Mouse (Mus musculus) forelimb bud, embryonic 11.5 days (tissue): ENCODE data around the gene Trabd.

Source experiments
- DNase-seq: peaks from one replicate; pipeline ENCODE4 v3.0.0-alpha.2; 2012; ENCODE audit warnings: low read depth, low spot score

The Trabd gene

DNA sequence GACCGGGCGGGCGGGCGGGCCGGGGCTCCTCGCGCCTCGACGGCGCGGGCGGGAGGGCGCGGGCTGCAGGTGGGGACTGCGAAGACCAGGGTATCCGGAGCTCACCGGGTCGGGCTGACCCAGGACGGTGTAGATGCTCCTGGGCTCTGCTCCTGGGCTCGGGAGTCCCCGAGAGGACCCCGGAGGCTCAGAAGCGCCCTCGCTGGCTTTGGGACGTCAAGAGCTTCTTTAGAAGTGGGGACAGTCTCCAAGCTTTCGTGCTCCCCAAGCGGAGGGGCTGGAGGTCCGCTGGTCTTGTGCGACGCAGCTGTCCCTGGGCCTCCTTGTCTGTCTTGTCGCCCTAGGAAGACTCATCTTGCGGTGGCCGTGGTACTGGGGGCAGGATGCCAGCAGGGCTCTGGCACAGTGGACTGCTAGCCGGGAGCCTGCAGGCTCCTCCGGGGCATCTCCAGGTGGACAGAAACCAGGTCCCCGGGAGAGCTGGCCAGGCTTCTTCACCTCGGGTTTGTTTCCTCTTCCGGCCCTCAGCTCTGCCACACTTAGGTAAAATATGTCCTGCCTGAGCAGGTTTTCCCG is 1.3 kb downstream of the Trabd start:
- no peak for DNase-seq

DNA sequence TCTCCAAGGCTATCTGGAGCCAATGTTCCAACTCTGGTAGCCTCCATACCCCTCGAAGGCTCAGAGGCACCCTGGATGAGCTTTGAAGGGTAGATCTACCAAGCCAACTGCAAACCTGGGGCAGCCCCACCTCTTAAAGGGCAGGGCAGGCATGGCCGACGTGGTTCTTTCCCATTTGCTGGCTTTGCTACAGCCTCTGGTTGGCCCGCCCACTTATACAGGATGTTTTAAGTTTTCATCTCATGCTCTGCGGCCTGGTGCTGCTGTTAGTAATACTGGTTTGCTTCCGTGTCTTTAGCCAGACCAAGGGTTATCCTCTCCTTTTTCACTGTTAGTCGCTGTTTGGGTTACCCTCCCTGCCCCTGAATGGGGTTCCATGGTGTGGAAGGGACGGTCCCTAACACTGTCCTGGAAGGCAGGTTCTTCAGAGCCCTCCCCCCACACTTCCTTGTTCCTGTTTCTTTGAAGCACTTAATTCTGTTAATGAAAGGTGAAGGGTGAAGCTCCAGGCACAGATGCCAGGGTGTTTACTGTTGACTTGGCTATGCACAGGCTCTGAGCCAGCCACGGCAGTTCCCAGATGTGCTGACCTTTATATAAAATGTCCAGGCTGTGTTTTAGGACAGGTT is 3.4 kb downstream of the Trabd start:
- DNase-seq = no peak

DNA sequence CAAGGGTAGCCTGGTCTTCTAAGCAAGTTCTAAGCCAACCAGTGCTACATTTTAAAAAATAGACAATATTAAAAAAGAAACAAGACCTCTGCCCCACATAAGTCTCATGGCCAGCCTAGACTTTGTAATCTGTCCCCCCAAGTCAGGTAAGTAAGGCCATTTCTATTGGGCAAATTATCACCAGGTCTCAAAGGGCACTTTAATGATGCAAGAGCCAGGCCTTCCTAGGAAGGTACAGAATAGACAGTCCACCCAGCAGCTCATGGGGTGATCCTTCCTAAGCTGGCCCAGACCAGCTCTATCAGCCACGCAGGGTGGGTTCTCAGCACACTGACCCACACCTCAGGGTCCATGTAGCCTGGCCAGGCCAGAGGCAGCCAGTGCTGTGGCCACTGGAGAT is 9.0 kb downstream of the Trabd start:
- no peak for DNase-seq

DNA sequence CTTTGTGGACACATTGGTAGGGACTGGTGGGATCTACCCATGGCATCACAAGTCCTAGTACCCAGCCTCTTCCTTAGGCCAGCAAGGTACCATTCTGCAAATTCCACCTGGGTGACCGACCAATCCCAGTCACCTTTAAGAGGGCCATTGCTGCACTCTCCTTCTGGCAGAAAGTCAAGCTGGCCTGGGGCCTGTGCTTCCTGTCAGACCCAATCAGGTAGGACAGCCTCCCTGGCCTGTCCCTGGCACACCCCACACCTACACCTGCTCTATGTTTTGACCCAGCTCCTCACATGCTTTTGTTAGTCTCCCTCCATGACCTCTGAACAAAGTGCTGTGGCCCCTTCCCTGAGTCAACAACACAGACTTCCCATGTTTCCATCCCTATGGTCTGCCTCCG is 9.9 kb downstream of the Trabd start:
- DNase-seq = no peak

DNA sequence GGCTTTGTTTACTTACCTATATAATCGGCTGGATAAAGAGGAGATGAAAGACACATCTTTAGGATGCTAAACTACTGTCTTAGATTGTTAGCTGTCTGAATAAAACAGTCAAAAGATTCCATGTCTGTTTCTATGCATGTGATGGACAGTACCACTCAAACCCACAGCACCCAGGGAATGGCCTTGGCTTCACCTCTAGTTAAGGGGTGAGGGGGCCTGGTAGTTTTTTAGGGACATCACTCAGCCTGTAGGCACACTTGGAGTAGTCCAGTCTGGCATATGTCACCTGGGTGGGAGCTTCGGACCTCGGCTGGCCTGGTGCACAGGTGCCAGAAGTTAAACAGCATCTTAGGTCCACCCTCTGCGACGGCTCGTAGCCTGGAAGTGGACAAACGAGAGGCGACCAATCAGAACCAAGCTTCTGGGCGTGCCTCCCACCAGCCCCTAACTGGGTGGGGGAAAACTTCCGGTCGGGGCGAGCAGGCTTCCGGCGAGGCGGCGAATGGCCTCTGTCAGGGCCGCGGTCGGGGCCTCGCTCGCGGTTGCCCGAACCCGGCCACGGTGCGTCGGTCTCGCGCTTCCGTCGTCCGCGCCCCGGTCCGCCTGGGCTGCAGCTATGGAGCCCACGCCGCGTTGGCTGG is 13.8 kb downstream of the Trabd start, which contains the start of gene Selenoo:
Selenoo (plus strand) TSS at position 478 of the 641 bp plus-strand sequence.
- DNase-seq = peak; percentile 91

DNA sequence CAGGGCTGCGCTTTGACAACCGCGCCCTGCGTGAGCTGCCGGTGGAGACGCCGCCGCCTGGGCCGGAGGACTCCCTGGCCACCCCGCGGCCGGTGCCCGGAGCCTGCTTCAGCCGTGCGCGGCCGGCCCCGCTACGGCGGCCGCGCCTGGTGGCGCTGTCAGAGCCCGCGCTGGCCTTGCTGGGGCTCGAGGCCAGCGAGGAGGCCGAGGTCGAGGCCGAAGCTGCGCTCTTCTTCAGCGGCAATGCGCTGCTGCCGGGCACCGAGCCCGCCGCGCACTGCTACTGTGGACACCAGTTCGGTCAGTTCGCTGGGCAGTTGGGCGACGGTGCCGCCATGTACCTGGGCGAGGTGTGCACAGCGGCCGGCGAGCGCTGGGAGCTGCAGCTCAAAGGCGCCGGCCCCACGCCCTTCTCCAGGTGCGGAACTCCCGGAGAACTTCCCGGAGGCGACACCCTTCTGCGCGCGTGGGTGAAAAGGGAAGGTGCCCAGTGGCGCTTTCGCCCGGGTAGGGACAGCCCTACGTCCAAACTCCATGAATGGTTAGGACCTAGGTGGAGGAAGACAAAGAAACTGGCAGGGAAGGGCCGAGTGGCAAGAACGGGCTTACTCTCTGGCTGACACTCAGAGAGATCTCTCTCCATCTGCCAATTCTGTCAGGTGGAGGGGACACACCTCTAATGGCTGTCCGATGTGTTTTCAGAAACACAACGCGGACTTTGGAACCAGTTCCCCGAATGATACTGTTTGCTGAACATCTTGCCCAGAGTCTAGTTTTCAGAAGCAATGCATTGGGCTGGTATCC is 14.5 kb downstream of the Trabd start:
- DNase-seq = no peak

DNA sequence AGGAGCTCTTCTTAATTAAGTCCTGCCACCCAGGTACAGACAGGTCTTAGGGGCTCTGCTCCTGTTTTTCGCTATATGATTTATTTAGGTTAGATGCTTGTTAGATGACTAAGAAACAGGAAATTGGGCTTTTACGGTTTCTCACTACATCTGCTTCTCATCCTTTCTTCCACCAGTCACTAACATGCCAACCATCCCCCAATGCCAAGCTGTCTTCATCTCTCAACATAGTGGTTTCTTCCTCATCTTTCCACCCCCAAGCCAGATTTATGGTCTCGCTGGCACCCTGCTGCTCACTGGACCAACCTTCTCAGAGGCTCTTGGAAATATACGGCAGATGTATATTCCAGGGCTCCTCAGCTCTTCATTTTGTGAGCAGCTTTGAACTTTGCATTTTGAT is 15.7 kb downstream of the Trabd start:
- no peak for DNase-seq

DNA sequence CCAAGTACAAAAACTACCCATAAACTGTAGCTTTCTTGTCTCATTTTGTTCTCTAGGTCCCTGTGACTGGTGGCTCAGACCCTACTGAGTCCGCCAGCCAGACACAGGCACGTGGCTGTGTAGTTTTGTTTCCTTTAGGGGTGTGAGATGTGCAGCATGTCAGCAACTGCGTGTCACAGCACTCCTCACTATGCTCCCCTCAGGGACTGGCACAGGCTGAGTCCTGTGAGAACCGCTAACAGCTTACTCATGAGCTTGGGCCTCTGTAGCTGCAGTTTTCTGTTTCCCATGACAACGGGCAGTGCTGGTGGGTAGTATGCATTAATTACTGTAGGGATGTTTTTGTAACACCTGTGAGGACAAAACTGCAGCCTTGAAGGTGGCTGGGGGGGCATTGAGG is 17.3 kb downstream of the Trabd start:
- DNase-seq = no peak

DNA sequence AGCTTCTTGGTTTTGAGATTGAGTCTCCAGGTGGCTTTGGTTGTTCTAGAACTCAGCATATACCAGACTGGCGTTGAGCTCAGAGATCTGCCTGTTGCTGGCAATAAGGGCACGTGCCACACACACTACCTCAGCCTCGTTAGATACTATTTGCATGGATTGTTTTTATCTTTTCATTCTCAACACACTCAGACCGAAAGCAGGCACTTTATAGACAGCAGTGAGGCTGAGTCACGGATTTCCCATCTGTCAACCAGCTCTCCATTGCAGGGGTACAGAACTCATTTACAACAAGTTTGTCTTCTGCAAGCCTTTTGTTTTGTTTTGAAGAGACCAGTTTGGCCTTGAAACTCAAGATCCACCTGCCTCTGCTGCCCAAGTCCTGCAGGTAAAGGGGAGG is 22.5 kb downstream of the Trabd start:
- DNase-seq = no peak

DNA sequence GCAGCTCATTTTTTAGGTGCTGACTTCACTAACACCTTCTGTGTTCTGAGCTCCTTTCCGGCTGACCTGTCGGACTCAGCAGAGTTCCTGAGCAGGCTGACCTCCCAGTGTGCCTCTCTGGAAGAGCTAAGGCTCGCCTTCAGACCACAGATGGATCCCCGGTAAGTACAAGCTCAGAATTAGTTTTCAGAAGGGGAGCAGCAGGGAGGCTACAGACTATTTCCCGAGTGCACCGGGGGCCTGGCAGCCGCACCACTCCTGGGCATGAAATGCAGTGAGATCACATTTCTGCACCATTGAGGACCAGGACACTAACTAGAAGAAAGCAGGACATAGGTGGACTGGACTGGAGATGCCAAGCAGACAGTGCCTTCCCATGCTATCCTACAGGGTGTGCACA is 23.7 kb downstream of the Trabd start:
- DNase-seq = no peak

DNA sequence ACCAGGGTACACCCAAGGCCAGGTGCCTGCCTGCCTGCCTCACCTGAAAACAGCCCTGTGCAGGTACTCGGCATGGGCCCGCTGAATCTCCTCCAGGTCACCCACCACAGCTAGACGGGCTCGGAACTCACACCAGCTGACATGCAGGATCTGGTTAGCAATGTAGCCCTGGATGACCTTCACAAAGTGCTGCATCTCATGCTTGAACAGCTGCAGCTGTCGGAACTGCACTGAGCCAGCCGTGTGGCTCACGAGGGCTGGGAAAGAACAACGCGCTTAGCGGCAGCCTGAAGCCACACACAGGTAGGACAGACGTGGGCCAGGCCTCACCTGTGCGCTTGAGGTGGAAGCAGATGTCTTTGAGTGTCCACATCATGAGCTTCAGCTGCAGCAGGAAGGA is 25.9 kb downstream of the Trabd start:
- no peak for DNase-seq

DNA sequence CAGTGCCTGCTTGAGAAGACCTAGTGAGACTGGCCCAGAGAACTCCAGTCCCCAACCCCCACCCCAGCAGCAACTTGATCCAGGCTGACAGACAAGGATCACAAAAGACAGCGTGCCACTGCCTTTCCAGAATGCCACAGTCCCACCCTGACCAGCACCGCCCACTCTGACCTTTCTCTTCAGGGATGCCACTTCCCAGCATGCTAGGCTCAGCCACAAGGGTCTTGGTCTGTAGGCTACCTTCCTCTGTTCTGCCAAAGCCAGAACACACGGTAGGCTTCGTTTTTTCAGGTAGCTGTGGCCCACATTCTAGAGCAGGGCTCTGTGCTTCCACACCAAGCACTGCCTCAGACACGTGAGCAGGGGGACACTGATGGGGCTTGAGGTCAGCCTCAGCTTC is 27.7 kb downstream of the Trabd start:
- DNase-seq = no peak

DNA sequence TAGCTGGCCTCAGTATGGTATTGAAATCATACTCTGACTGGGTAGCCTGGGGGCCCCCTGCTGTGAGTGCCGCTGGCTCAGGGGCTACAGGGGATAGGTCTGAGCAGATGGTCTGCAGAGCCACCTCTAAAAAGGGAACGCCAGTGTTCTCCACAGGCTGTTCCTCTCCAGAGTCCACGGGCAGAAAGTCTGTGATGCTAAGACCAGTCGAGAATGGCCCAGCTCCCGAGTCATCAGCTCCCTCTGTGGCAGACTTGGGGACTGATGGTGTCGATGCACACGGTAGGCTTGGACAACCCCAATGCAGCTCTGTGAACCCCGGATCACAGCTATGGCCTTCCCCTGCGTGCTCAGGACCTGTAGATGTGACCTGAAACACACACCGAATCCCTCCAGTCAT is 29.0 kb downstream of the Trabd start:
- no peak for DNase-seq

DNA sequence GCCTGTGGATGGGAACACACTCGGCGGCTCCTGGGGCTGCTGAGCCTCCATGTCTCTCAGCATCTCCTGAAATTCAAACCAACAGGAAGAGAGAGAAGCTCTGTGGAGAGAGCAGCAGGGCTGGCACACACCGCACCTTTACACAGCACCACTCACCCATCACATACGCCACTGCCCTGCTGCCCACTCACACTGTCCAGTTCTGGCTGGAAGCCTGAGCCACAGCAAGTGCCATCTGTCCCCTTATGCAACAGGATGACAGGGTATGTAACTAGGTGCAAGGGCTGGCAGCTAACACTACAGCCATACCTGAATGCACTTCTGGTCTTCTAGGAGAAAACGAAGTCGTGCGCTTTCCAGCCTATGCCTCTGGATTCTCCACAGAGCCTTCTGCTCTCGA is 29.5 kb downstream of the Trabd start:
- no peak for DNase-seq

DNA sequence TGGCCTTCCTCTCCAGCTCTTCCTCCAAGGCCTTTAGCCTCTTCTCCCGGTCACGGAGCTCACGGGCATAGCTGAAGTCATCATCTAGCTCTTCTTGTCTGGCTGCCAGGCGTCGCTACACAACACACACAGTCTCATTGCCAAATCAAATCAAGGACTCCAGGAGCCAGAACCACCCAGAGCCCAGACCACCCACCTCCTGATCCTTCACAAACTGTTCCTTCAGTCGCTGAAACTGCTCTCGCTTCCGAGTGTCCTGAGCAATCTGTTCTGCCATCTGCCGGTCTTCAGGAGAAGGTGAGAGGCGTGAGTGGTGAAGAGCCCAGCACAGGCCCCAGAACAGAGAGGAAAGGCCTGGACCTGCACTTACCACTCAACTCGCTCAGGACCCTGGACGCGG is 31.1 kb downstream of the Trabd start:
- no peak for DNase-seq

DNA sequence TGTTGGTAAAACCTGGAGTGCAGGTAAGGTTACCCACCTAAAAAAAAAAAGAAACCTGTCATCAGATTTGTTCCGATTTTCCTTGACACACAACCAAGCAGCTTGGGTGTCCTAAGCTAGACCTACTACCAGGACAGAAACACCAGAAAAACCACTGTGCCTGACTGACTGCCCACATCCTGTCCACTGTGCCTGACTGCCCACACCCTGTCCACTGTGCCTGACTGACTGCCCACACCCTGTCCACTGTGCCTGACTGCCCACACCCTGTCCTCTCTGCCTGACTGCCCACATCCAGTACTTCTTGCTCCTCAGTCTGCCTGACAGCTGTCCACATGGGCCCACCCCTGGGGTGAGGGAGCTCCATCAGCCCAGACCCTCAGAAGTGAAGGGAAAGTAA is 32.1 kb downstream of the Trabd start:
- DNase-seq = no peak

DNA sequence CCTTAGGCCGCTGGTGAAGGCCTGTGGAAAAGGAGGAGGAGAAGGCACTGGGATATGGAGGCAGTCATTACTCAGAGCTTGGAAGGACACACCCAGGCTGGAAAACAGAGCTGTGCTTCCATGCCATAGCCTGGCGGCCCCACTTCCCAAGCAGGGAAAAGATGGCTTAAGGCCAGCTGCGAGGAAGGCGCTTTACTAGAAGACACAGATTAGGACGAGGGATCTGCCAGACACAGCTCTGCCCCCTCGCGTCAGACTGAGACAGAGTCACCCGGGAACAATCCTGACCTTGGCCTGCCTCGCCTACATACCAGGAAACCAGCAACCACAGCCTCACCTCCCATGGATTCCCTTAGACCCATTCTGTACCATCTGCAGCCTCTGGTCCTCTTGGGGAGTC is 35.2 kb downstream of the Trabd start:
- DNase-seq = no peak

DNA sequence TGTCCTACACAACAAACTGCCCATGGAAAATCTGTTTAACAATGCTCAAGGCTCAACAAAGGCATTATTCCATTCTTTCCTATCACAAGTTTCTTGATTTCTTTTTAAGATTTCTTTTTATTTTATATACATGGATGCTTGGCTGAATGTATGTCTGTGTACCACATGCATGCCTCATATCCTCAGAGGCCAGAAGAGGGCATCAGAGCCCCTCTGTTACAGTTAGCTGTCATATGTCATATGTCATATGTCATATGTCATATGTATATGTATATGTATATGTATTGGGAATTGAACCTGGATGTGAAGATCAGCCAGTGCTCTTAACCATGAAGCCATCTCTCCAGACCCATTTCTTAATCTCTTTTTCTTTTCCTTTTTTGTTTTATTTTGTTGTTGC is 43.1 kb downstream of the Trabd start:
- no peak for DNase-seq

DNA sequence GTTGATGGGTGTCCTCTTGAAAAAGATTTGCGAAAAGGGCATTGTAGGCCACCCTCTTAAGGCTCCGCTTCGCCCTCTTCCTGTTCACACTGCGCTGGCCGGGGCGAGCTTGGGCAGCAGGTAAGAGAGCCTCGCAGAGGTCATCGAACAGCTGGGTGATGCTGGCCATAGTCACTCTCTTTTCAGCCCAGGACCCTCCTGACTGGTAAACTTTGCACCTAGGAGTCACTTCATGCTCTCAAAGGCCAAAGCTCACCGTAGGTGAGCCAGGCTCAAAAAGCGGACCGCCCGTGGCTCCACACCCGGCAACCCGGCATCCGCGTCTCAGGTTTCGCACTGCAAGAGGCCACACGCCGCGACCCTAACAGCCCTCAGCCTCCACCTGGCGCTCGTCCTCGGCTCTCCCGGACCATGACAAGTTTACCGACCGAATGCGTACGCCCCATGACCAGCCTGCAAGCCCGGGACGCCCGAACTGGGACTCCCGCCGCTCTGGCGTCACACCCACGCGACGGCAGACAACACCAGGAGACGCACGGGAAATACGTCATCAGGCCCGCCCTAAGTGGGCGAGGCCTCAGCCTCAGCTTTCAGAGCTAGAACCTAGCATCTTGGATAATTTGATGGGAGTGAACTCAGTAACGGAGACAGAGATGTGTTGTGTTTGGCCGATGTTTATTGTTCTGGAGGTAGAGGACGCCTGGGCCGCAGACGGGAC is 47.9 kb downstream of the Trabd start, which contains the start of gene Tubgcp6:
Tubgcp6 (minus strand) TSS at position 464 of the 718 bp plus-strand sequence.
- DNase-seq = peak; percentile 95

DNA sequence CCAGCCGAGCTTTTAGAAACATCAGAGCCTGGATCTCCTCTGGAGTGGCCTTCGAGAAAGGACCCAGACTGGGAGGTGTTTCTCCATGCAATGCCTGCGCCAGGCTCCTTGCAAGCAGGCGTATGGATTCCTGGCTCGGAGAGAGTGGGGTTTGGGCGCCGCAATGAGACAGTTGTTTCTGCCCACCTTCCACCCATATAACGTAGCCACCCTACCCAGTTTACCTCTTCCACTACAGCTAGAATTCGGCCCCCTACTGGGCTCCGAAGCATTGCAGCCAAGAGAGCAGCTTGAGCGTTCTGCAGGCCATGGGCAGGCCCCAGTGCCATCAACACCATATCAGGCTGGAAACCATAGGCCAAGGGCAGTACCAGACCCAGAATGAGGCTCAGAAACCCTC is 48.7 kb downstream of the Trabd start:
- no peak for DNase-seq

DNA sequence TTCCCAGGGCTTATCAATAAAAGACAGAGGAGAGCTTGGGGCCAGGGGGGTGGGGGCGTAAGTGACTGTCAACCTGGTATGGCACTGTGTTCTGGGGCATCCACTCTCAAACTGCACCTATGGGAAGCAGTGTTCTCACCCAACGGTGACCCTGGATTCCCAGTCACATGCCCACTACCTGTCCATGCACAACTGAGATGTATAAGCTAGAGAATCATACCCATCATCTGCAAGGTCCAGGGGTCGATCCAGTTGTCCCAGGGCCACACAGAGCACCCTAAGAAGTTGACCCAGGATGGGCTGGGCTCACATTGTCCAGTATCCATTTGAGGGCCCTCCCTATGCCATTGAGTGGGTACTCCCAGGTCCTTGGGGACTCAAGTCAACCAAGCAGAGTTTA is 49.4 kb downstream of the Trabd start:
- no peak for DNase-seq

DNA sequence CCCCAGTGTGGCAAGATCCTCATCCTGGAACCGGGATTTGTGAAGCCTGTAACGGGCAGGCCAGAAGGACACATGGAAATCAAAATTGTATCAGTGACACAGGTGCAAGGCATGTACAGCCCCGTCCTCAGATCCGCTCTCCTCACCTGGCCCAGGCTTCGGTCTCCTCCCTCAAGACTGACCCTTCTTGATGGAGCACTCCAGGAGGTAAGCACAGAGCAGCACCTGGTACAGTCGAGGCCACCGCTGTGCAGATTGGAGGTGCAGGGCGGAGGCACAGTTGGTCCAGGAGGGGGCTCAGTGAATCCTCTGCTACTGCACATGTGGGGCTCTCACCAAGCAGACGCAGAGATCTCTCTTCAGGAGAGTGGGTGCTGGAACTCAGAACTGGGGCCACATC is 50.4 kb downstream of the Trabd start:
- DNase-seq = no peak
